Mouse (Mus musculus) embryonic facial prominence, embryonic 10.5 days (tissue): ENCODE measurements around the gene Aknad1. TPM values are rescaled to one million over a fixed set of nuclear protein-coding genes. Genes with fewer than 3 reads are reported as not detected.

Experiments
- DNase-seq: peaks from one replicate; pipeline ENCODE4 v3.0.0-alpha.2; 2017; ENCODE audit warnings: low spot score
- H3K27ac ChIP-seq: fragments of 300-500 bp; sonication (generic); replicated peaks from 2 replicates; pipeline ENCODE4 v1.5.1; 2016; ENCODE audit warnings: mild to moderate bottlenecking
- H3K27me3 ChIP-seq: fragments of 300-500 bp; sonication (generic); replicated peaks from 2 replicates; pipeline ENCODE4 v1.6.1; 2016; ENCODE audit warnings: low read depth, mild to moderate bottlenecking; ENCODE audit not compliant: poor library complexity, severe bottlenecking
- H3K36me3 ChIP-seq: fragments of 300-500 bp; sonication (generic); replicated peaks from 2 replicates; pipeline ENCODE4 v1.6.1; 2016; ENCODE audit warnings: mild to moderate bottlenecking, moderate library complexity
- H3K4me1 ChIP-seq: fragments of 300-500 bp; sonication (generic); 2 replicates; pipeline ENCODE4 v1.6.1; 2016
- H3K4me3 ChIP-seq: fragments of 300-500 bp; sonication (generic); 2 replicates; pipeline ENCODE4 v1.5.1; 2016; ENCODE audit warnings: mild to moderate bottlenecking, moderate library complexity
- H3K9me3 ChIP-seq: fragments of 300-500 bp; sonication (generic); 2 replicates; pipeline ENCODE4 v1.6.1; 2016; ENCODE audit warnings: mild to moderate bottlenecking
- WGBS: fragments of 180-500 bp; shearing (Covaris S2); methylation state at CpG from one replicate; pipeline ENCODE4 v1.1.7; 2016; 5-methylcytosine and 5-hydroxymethylcytosine counted together
- polyA plus RNA-seq: library from polyadenylated mRNA; unstranded; fragments of >200 nt; fragmentation: Nextera tagmentation; extraction: Ambion mirVana; gene quantifications from 2 replicates; pipeline ENCODE4 v1.2.1, GENCODE M21; 2016

The Aknad1 gene
- polyA plus RNA-seq, 1 experiment from 2014 or later, result 0.06 TPM

DNA sequence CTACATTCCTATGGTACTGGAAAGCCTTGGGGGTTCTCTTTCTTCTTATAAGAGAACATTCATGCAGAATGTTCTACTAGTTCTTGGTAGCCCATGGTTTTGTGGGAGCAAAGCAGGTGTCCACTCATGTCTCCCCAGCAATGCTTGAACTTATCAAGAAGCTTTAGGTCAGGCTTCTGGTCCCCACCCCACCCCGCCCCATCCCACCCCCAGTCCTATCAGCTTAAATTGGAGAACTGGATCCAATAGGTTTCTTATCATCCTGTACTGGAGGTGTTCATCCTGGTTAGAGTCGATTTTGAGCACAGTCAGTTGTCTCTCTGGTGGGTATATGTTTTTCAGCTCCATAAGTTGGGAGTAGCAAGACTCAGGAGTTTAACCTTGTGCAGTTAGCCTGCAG, 16.1 kb downstream of the Aknad1 start:
- no peaks in the 10 kb centered on the region for H3K9me3 ChIP-seq
- no peak overlapping the region for H3K4me3 ChIP-seq
- peaks cover 8% of the 10 kb centered on the region for H3K4me1 ChIP-seq
- H3K27ac ChIP-seq, result no peak overlapping the region
- WGBS, result 88% methylated on average over 2 of the region's 2 CpGs
- DNase-seq, result no peak
- no peaks in the 10 kb centered on the region for H3K27me3 ChIP-seq
- no peaks in the 10 kb centered on the region for H3K36me3 ChIP-seq

GRCm38 (mm10) chr3:108756131-108756530, 16.7 kb downstream of the Aknad1 start:
- no peak overlapping the region for H3K4me3 ChIP-seq
- H3K4me1 ChIP-seq, result peaks cover 6% of the 10 kb centered on the region
- no peaks in the 10 kb centered on the region for H3K9me3 ChIP-seq
- no peak overlapping the region for H3K27ac ChIP-seq
- H3K27me3 ChIP-seq, result no peaks in the 10 kb centered on the region
- 69% methylated on average over 1 of the region's 1 CpGs for WGBS
- H3K36me3 ChIP-seq, result no peaks in the 10 kb centered on the region
- DNase-seq, result no peak

- no peak overlapping the region for H3K27ac ChIP-seq
- DNase-seq, result no peak
- no peak overlapping the region for H3K4me3 ChIP-seq
- WGBS, result 81% methylated on average over 9 of the region's 9 CpGs
- H3K4me1 ChIP-seq, result no peaks in the 10 kb centered on the region
- no peaks in the 10 kb centered on the region for H3K27me3 ChIP-seq
- H3K9me3 ChIP-seq, result no peaks in the 10 kb centered on the region
- H3K36me3 ChIP-seq, result no peaks in the 10 kb centered on the region
Observed at GRCm38 (mm10) chr3:108757570-108757969, 18.1 kb downstream of the Aknad1 start.

- DNase-seq, result no peak
- Histone ChIP-seq H3K4me1 (0 out of 2 replicates have a peak, but pooled peaks cover under 1% of the 10 kb centered on the region), H3K27ac (no peak overlapping the region), H3K9me3 (no peaks in the 10 kb centered on the region), H3K27me3 (0 out of 2 replicates have a peak, but pooled peaks cover 4% of the 10 kb centered on the region), H3K36me3 (no peaks in the 10 kb centered on the region), H3K4me3 (no peak overlapping the region)
- WGBS, result 84% methylated on average over 11 of the region's 11 CpGs
Observed at GRCm38 (mm10) chr3:108759566-108760420, 20.3 kb downstream of the Aknad1 start.

DNA sequence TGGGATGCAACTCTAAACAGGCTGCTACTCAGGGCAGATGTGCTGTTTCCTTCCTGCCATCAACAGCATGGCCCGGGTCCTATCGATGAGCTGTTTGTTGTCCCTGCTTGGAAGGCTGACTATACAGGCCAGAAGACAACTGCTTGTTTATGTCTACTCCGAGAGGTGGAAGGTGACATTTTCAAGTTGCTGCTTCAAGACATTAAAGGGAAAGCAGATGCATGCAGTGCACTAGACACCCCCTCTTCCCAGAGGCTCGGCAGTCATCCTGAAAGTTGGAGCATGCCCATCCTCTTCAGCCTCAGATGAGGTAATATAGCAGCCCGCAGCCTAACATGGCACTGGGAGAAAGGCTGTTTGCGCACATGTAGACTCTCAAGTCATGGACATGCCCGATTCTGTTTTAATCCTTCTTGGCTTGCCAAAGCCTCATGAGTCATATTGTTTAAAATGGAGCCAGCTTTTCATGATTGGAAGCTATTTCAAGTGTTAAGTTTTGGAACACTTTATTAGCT, 23.2 kb downstream of the Aknad1 start:
- no peak overlapping the region for H3K4me3 ChIP-seq
- 87% methylated on average over 7 of the region's 7 CpGs for WGBS

DNA sequence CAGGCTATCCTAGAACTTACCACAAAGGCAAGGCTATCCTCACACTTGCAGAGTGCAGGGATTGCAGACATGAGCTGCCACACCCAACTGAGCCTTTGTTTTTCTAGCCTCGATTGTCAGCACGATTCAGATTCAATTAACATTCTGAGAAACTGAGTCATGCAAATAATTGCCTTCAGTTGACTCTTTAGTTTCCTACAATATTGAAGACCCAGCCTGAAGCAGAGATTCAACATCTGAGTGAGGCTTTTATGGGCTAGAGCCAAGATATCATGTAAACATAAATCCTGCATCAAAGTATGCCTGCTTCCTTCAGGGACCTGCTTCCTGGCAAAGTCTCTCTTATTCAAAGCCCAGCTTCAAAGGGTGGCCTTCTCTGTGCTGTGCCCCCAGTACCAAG, 24.2 kb downstream of the Aknad1 start:
- Histone ChIP-seq H3K27me3 (0 out of 2 replicates have a peak, but pooled peaks cover 4% of the 10 kb centered on the region), H3K4me3 (no peak overlapping the region), H3K9me3 (no peaks in the 10 kb centered on the region), H3K4me1 (0 out of 2 replicates have a peak, but pooled peaks cover 6% of the 10 kb centered on the region), H3K36me3 (no peaks in the 10 kb centered on the region), H3K27ac (no peak overlapping the region)
- no peak for DNase-seq
- 84% methylated on average over 2 of the region's 2 CpGs for WGBS

More for the DNA sequence above, 23.2 kb downstream of the Aknad1 start:
- DNase-seq, result no peak
- H3K9me3 ChIP-seq, result no peaks in the 10 kb centered on the region
- H3K27ac ChIP-seq, result no peak overlapping the region
- H3K36me3 ChIP-seq, result no peaks in the 10 kb centered on the region
- H3K27me3 ChIP-seq, result 0 out of 2 replicates have a peak, but pooled peaks cover 4% of the 10 kb centered on the region
- 0 out of 2 replicates have a peak, but pooled peaks cover 6% of the 10 kb centered on the region for H3K4me1 ChIP-seq

- Histone ChIP-seq H3K9me3 (no peaks in the 10 kb centered on the region), H3K4me1 (0 out of 2 replicates have a peak, but pooled peaks cover 6% of the 10 kb centered on the region), H3K27me3 (0 out of 2 replicates have a peak, but pooled peaks cover 4% of the 10 kb centered on the region), H3K36me3 (no peaks in the 10 kb centered on the region), H3K4me3 (no peak overlapping the region), H3K27ac (no peak overlapping the region)
- DNase-seq, result no peak
- WGBS, result 59% methylated on average over 7 of the region's 7 CpGs
Observed at GRCm38 (mm10) chr3:108764976-108765375, 25.5 kb downstream of the Aknad1 start.

DNA sequence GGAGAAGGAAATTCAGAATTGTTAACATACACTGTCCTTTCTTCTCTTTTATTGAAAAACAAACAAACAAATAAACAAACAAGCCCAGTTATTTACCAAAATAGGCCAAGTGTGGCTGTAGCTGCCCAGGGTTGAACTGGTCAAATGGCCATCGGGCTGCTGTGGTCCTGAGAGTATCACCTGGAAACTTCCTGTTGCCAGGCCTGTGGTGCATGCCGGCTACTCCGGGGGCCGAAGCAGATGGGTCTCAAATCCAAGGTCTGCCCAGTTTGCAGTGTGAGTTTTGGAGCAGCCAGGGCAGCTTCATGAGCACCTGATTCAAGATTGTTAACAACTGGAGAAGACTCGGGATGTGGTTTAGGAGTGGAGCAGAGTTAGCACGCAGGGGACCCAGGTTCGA, 26.0 kb downstream of the Aknad1 start:
- no peak overlapping the region for H3K27ac ChIP-seq
- no peak for DNase-seq
- 83% methylated on average over 7 of the region's 7 CpGs for WGBS
- no peaks in the 10 kb centered on the region for H3K9me3 ChIP-seq
- no peaks in the 10 kb centered on the region for H3K36me3 ChIP-seq
- H3K4me3 ChIP-seq, result no peak overlapping the region
- H3K27me3 ChIP-seq, result 0 out of 2 replicates have a peak, but pooled peaks cover 4% of the 10 kb centered on the region
- peaks cover 6% of the 10 kb centered on the region; the same call in 1 of the 2 replicates for H3K4me1 ChIP-seq

DNA sequence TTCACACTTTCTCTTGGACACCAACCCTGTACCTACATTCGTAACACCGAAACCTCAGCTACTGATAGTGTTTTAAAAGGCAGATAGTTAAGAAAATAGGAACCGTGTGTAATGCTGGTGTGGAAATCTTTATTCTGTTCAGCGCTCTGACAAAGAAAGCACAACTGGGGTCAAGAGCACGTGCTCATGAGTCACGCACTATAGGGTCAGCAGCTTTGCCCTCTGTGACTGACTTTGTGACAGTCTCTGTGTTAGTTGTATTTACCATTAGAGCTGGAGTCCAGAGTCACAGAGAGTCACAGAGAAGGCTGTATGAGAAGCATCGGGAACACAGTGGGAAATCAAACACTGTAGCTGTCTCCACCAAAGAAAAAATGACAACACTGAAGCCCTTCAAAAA, 27.5 kb downstream of the Aknad1 start:
- no peaks in the 10 kb centered on the region for H3K36me3 ChIP-seq
- 79% methylated on average over 7 of the region's 7 CpGs for WGBS
- H3K9me3 ChIP-seq, result no peaks in the 10 kb centered on the region
- H3K4me1 ChIP-seq, result peaks cover 12% of the 10 kb centered on the region
- H3K27me3 ChIP-seq, result 0 out of 2 replicates have a peak, but pooled peaks cover 4% of the 10 kb centered on the region
- DNase-seq, result no peak
- H3K27ac ChIP-seq, result no peak overlapping the region
- H3K4me3 ChIP-seq, result no peak overlapping the region

DNA sequence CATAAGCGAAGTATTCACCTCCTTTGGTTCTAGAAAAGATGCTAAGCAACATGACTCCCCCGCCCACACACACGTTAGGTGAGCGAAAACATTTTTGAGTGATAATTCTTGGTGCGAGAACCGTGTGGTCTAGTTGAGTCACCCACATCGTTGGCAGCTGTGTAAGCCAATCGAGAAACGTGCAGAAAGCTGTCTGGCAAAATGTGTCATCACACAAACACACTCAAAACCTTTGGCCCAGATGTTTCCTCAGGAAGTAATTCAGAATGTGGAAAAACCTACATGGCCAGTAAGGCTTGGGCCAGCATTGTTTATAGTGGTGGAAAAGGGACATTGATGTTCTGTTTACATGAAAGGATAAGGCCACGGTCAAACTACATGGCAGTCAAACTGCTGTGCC, 28.0 kb downstream of the Aknad1 start:
- Histone ChIP-seq H3K36me3 (no peaks in the 10 kb centered on the region), H3K4me1 (peaks cover 12% of the 10 kb centered on the region), H3K9me3 (no peaks in the 10 kb centered on the region), H3K27ac (no peak overlapping the region), H3K4me3 (no peak overlapping the region), H3K27me3 (0 out of 2 replicates have a peak, but pooled peaks cover 4% of the 10 kb centered on the region)
- DNase-seq, result no peak
- 83% methylated on average over 10 of the region's 10 CpGs for WGBS

DNA sequence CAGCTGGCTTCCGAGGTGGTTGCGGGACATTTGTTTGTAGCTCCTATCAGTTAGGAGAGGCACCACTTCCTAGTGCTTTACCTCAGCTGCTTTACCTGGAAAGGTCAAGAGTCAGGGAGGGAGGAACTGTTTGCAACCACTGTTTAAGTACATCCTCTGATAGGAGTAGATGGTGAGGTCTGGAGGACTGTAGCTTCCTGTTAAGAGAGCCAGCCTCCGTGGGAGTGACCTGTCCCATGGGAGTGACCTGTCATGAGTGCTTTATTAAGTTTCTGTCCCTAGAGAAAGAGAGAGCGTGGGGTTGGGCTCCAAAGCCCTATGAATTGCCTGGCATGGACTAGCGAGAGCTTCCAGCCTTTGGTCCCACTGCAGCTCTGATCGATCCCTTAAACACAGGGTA, 30.1 kb downstream of the Aknad1 start:
- H3K27me3 ChIP-seq, result no peaks in the 10 kb centered on the region
- no peak overlapping the region for H3K4me3 ChIP-seq
- no peak for DNase-seq
- H3K27ac ChIP-seq, result no peak overlapping the region
- WGBS, result 79% methylated on average over 6 of the region's 6 CpGs
- no peaks in the 10 kb centered on the region for H3K9me3 ChIP-seq
- H3K36me3 ChIP-seq, result no peaks in the 10 kb centered on the region
- peaks cover 12% of the 10 kb centered on the region for H3K4me1 ChIP-seq

GRCm38 (mm10) chr3:108770725-108771368, 31.4 kb downstream of the Aknad1 start:
- Histone ChIP-seq H3K4me3 (no peak overlapping the region), H3K9me3 (no peaks in the 10 kb centered on the region), H3K27ac (no peak overlapping the region), H3K27me3 (no peaks in the 10 kb centered on the region), H3K36me3 (no peaks in the 10 kb centered on the region), H3K4me1 (peaks cover 6% of the 10 kb centered on the region)
- 52% methylated on average over 6 of the region's 6 CpGs for WGBS
- DNase-seq, result peak; percentile 64
